Mouse (Mus musculus) megakaryocyte, embryonic 14.5 days (primary cell): ENCODE results near the gene Pnlip.

Experiments
- FLI1 ChIP-seq: IDR thresholded peaks from 2 replicates; pipeline ENCODE4 v1.6.1; 2012; ENCODE audit warnings: low read length, inconsistent platforms, mixed read lengths
- GATA1 ChIP-seq: IDR thresholded peaks from 3 replicates; pipeline ENCODE4 v1.6.1; 2012; ENCODE audit warnings: mixed read lengths, low read length, inconsistent platforms, borderline replicate concordance

GRCm38 (mm10) chr19:58704556-58704955 lies 52.3 kb downstream of the Pnlip start:
- TF ChIP-seq FLI1, result no peak
- no peak for TF ChIP-seq GATA1
